Mouse (Mus musculus) A20 (cell line): ENCODE data around the gene Lair1.
A peak's percentile ranks its signal among the peaks of the same experiment; 100 is the strongest.
"Not testable (repeated sequence)": the region's sequence is repeated elsewhere in the genome, so short reads cannot be mapped to it uniquely, and the experiment has no call there.

Experiments
- DNase-seq: peaks from one replicate; pipeline ENCODE4 v3.0.0-alpha.2; 2011; ENCODE audit warnings: low read depth, low spot score

The Lair1 gene

DNA sequence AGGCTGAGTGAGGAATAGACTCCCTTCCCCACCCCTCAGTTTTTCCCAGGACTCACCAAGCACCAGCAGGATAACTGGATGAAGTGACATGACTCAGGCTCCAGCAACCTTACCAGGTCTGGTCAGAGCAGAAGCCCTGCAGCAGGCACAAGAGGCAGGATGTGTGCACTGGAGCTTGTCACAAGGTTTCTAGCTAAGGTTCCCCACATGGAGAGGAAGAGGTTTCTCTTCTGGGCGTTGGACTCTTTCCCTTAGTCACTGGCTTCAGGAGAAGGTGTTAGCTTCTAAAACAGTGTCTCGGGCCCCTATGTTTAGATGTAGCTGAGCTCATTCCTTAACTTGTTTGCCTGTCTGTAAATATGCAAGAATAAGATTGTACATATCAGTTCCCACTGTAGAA, at the start of gene Lair1:
Gene Lair1, minus strand, starts transcription at position 192 of the 400 bp plus-strand sequence.
- DNase-seq: peak; percentile 59

DNA sequence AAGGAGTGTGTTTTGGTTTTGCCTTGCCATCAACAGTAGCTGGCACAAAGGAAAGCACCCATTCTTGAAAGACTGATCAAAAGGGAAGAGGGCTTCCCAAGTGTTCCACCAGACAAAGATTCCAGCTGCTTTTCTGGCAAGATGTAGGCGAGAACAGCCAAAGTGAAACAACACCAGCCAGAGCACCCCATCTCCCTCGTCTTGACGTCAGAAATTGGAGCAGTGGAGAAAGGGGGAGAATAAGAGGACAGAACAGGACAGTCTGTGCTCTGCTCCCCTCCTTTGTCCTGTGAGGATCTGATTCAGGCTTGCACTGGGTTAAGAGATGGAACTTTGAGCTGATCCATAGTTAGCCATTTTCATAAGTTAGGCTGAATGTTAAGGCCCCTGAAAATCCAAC, 48.8 kb upstream of the Lair1 start:
- DNase-seq: no peak

DNA sequence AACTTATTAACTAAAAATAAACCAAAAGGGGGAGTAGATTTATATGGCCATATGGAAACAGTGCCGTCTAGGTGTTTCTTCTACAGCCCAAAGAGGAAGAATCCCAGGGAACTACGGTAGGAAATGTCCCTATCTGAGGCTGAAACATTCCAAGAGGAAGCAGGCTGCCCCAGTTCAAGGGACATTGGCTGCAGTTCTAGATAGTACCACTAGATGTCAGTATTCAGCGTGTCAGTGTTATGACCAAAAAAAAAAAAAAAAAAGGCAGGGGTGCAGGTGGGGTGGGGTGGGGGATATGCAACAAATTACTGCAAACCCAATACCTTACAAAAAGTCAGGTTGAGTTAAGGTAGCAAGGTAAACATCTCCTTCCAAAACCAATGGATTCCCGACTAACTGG, 40.4 kb upstream of the Lair1 start:
- DNase-seq: peak; percentile 61

GRCm38 (mm10) chr7:4101144-4101543, 38.1 kb upstream of the Lair1 start:
- DNase-seq: no peak

GRCm38 (mm10) chr7:4098832-4099231, 35.8 kb upstream of the Lair1 start:
- DNase-seq: no peak

GRCm38 (mm10) chr7:4098301-4098700, 35.3 kb upstream of the Lair1 start:
- no peak for DNase-seq

DNA sequence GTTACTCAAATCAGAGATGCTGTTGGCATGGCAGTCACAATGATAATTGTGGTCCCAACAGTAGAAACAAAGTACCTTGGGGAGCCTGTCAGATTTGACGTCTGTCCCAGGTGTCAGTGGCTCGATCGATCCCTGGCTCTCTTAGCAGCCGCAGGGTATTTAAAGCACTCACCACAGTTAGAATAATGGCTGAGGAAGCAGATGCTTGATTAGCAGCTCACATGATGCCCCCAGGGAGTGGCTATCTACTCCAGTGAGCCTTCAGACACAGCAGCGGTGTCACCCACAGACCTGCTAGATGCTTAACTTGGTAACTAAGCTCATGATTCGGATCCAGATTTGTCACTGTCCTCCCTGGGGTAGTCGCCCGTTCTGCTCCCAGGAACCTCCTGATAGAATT, 28.2 kb upstream of the Lair1 start:
- DNase-seq: peak; percentile 72

DNA sequence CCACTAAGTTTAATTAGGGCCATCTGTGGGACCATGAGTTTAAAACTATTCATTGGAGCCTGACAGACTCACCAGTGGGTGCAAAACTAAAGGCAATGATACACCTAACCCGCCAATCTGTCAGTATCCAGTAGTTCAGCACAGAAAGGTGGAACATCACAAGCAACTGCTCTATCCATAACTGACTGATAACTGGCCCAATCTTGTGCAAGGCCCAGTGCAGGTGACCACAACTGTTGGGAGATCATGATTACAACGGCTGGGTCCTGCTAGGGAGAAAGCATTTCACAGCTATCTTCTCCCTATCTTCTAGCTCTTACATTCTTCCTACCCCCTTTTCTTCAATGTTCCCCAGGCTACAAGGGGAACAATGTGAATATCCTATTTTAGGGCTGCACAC, 25.7 kb upstream of the Lair1 start:
- DNase-seq: no peak

GRCm38 (mm10) chr7:4087896-4088480, 25.0 kb upstream of the Lair1 start:
- DNase-seq: no peak

DNA sequence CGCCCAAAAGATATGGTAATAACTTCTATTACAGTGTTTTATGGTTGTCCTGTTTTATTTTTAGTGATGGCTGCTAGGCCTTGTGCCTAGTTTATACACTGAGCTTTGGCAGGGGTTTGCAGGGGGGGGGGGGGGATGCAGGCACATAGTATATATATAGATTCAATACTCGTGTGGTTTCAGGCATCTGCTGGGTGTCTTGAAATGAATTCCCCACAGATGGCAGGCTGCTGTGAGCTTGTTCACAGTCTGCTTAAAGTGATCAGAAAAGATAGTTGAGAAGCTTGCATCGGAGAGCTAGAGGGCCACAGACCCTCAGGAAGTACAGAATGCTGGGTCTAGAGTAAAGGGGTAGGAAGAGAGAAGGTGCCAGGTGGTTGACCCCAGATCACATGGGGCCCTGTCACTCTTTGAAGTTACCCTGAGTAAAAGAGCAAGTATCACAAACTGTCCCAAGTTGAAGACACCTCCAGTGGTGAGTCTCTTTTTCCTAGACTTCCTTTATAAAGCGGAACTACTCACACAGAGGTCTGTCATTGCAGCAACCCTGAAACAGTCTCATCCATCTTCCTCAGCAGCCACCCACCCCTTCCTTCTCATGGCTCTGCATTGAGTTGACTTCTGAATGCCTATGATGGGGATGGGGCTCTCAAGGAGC, 24.4 kb upstream of the Lair1 start:
- peak; percentile 42 for DNase-seq

DNA sequence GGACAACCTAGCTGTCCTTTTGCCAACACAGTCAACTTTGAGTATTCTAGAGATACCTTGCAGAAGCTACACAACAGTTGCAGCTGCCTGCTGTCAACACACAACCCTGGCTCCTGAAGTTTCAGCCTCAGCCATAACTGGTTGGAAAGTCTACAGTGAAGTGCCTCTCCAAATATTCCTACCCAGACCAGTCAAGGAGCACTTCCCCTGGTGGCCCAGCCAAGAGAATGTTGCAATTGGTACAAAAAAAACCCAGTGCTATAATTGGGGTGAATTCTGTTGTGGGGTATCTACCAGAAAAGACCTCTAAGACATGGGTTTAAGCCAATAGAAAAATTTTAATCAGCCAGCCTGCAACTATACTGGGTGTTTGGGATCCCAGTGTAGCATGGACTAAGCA, 22.6 kb upstream of the Lair1 start:
- no peak for DNase-seq

DNA sequence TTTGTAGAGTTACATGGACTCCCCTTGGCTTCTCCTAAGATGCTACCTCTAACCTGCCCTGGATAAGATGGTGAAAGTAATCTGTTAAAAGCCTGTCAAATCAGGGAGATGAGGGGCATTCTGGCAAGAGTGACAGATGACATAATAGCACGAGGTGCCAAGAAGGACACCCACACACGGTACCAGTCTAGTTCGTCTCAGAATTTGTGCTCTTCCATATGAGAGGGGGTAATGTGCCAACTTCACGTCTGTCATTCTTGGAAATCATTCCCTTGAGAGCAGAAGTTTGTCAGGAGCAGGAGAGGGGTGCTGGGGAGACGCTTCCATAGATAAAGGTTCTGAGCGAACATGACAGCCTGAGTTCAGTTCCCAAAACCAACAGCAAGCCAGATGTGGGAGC, 21.2 kb upstream of the Lair1 start:
- DNase-seq: no peak

- DNase-seq: peak; percentile 90
These were observed 19.8 kb upstream of the Lair1 start for GRCm38 (mm10) chr7:4082804-4083203.

GRCm38 (mm10) chr7:4081706-4082105, 18.7 kb upstream of the Lair1 start:
- peak; percentile 61 for DNase-seq

DNA sequence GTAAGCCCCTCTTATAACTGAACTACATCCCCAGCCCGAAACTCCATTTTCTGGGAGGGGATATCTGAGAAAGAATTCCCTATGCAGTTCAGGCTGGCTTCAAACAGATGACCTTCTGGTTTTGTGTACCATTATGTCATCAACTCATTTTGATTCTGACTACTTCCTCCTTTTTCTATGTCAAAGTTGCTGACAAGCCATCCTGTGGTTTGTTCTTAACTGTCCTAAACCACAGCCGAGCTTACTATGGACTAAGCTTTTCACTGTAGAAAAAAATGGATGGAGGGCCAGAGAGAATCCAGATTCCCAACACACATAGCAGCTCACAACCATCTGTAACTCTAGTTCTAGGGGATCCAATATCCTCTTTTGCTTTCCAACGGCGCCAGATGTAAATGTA, 17.5 kb upstream of the Lair1 start:
- peak; percentile 83 for DNase-seq

GRCm38 (mm10) chr7:4079511-4079910, 16.5 kb upstream of the Lair1 start:
- DNase-seq: peak; percentile 60

DNA sequence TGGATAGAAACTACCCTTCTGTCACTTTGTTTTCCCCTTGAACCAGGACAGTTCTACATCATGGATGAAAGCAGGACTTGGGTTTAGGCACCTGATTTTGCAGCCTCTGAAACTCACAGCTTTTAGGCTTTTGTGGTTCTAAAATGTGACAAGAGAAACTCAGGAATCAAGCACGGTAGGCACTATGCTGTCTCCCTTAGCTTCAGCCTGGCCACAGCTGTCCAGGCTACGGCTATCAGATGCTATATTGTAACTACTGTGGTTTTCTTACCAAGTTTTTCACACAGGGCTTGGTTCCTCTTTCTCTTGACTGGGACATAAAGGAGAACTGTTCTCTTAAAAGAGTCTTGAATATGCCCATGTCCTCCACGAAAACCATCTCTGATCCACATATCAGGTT, 10.1 kb upstream of the Lair1 start:
- DNase-seq: peak; percentile 83

DNA sequence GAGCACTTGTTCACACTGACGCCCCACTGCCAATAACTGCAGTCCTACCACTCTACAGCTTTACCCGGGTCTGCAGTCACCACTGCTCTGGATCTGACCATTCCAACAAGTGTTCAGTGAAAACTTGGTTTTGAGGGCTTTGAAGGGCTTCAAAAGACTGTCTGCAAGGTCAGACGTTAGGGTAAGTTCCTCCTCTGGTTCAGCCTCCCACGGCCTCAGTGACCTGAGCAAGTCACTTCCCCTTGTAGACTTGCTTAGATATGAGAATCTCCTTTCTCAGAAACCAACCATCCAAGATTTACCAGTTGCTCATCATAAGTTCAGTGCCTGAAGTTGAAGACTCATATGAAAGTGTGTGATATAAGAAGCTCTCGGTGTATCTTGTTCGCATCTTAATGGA, 8.1 kb upstream of the Lair1 start:
- peak; percentile 50 for DNase-seq

DNA sequence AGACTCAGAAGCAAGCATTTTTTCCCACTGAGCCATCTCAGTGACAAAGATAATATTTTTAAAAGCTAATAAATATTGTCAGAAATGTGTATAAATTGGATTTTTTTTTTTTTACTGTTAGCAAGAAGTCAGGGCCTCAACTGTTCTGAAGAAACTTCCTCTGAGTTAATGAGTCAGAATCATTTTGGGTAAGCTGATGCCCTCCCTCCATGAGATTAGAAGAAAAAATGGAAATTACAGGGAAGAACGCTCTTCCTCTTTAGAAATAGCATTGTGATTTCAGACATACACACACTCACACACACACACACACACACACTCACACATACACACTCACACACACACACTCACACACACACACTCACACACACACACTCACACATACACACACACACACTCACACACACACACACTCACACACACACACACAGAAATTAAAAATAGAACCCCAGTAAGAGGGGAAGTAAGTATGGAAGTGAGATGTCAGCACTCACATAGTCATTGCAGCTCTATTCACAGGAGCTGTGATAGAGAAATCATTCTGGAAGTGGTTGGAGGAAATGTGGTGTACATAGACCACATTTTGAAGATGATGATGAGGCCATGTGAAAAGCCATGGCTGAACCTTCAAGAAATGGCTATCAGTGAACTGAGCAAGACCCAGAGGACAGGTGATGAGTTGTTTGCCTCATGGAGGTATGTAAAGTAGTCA, 866 bp upstream of the Lair1 start:
- peak; percentile 46 for DNase-seq

- DNase-seq: peak; percentile 76
These were observed 2.3 kb downstream of the Lair1 start for GRCm38 (mm10) chr7:4060602-4061188.

- DNase-seq: peak; percentile 80
These were observed 36.1 kb downstream of the Lair1 start for GRCm38 (mm10) chr7:4026794-4027421.

- DNase-seq: not testable (repeated sequence)
These were observed 58.4 kb downstream of the Lair1 start for GRCm38 (mm10) chr7:4004636-4005035.
